Mouse (Mus musculus): Measurements from ENCODE around the gene Sepsecs. TPM values are rescaled to one million over a fixed set of nuclear protein-coding genes. Genes with fewer than 3 reads are reported as not detected.

Sepsecs gene
- polyA plus RNA-seq, 1 experiment from 2014 or later = 6.2 TPM

Other genes starting within 250 kb of the Sepsecs start
- gene Ccdc149, start 198.2 kb downstream of the Sepsecs start, polyA plus RNA-seq (2015; fragmentation: Nextera tagmentation; extraction: Ambion mirVana) = 10.5 and 11.1 TPM in 2 replicates
- 6.9 and 7.8 TPM in 2 replicates for gene Lgi2, start 103.2 kb downstream of the Sepsecs start, polyA plus RNA-seq (2015; fragmentation: Nextera tagmentation; extraction: Ambion mirVana)
- 4.4 and 7.6 TPM in 2 replicates for gene Pi4k2b, start 71.9 kb upstream of the Sepsecs start, polyA plus RNA-seq (2015; fragmentation: Nextera tagmentation; extraction: Ambion mirVana)
- 8.6 and 11.1 TPM in 2 replicates for gene Zcchc4, start 105.7 kb upstream of the Sepsecs start, polyA plus RNA-seq (2015; fragmentation: Nextera tagmentation; extraction: Ambion mirVana)
- 99.4 and 103 TPM in 2 replicates for gene Anapc4, start 164.3 kb upstream of the Sepsecs start, polyA plus RNA-seq (2015; fragmentation: Nextera tagmentation; extraction: Ambion mirVana)

All from neural tube, embryonic 15.5 days (tissue).